Mouse (Mus musculus) CH12F3 (cell line): ENCODE measurements around the gene Adamts2.

Experiments used
- in situ Hi-C: fragments of 300-500 bp; cut with MboI; formaldehyde crosslinking; loops from 2 replicates; pipeline ENCODE4 v1.14.3; 2020; ENCODE audit warnings: low sequenced_read_pairs

Adamts2 gene

GRCm38 (mm10) chr11:50622238-50622726 lies 20.4 kb downstream of the Adamts2 start:
- in situ Hi-C loops = no loop called here

- in situ Hi-C loops = no loop called here
These were observed 21.9 kb downstream of the Adamts2 start for GRCm38 (mm10) chr11:50623806-50624205.

DNA sequence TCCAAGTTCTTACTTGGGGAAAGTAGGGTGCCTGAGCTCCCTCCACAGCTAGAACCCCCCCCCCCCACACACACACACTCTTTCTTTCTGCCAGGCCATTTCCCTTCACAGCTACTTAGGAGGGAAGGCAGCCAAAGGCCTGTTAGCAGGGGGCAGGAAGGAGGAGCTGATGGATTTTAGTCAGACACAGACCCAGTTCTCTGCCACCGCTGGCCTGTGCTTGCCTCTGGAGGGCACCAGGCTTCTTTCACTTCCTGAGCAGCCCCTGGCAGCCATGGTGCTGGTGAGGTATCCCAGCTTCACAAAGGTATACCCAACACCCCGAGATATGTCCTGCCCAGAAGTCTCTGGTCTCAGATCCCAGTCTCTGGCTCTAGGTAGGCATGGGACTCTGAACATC lies 22.4 kb downstream of the Adamts2 start:
- in situ Hi-C loops = no loop called here

- in situ Hi-C loops = no loop called here
These were observed 22.8 kb downstream of the Adamts2 start for GRCm38 (mm10) chr11:50624720-50625119.

GRCm38 (mm10) chr11:50628915-50629314 lies 27.0 kb downstream of the Adamts2 start:
- in situ Hi-C loops = no loop called here

- in situ Hi-C loops = no loop called here
These were observed 28.6 kb downstream of the Adamts2 start for GRCm38 (mm10) chr11:50630462-50630861.

DNA sequence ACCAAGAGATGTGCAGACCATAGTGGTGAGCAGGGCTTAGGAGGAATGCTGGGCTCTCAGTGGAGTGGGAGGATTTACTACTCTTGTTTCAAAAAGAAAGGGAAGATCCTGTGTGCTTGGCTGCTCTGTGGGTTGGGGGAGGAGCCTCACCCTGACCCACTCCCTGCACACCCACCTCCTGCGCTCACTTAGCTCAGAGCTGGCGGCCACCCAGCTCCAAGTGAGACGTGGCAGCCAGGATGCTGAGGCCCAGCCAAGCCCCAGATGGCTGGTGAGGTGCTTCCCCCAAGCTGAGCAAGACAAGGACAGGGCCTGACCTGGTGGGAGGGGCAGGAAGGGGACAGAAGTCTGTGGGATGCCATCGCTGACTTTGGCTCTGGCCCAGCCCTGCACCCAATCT lies 30.4 kb downstream of the Adamts2 start:
- in situ Hi-C loops = no loop called here

DNA sequence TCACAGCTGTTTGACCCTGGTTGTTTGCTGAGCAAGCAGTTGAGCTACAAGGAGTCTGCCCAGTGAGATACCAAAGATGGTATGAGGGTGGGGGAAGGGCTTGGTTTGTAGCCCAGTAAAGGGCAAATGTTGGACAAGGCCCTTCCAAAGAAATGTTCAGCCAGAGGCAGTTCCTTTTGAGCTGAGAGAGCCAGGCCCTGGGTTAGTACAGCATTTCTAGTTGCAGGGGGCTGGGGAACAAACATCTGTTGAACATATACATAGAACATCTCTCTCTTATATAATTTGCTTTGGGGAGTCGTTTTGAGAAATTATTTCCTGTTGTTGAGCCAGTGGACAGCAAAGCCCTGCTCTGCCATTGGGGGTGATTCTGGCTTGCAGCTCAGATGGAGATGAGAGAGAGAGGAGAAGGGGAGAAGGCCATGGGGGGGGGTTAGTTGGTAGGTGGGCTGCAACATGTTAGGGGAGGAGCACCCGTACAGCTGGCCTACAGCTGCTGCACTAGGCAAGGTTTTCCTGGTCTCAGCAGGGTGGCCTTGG lies 33.2 kb downstream of the Adamts2 start:
- in situ Hi-C loops = no loop called here

DNA sequence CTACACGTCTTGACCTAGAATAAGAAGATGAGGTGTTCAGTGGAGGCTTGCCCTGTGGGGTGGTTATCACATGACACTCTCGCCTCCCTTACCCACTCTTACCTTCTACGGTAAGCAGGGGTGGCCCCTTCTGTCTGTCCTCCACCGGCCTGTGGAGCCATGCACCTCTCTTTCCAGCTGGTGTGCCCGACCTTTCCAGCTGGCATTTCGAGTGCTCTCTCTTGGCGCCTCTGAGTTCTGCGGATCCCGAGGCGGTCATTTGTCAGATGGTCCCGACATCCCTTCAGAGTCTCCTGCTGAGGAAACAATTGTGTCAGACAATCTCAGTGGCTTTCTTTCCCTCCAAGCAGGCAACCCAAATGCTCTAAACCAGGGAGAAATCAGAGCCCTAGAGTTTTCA lies 35.1 kb downstream of the Adamts2 start:
- in situ Hi-C loops = no loop called here

DNA sequence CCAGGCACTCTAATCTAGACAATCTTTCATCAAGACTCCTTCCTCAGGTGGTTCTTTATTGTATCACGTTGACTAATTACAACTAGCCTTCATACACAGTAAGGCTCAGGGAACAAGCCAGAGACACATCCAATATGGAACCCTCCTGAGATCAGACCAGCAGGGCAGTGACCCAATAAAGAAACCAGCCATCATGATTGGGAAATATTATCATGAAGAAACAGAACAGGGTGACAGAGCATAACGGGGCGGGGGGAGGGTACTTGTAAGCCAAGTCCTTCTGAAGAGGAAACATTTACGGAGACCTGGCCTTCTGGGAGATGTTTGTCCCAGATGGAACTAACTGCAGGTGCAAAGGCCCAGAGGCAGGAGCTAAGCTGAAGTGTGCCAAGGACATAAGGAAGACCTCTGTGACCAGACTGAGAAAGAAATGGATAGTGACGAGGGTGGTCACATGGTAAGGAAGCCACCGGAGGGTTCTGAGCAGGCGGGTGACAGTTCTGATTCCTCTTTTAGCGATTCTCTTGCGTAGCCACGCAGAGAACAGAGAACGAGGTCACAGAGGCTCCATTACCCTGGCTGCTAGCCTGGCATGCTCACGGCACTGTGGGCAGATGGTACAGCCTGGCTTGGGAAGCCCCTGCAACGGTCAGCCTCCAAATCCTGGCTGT lies 36.4 kb downstream of the Adamts2 start:
- in situ Hi-C loops = no loop called here

GRCm38 (mm10) chr11:50638868-50639220 lies 37.0 kb downstream of the Adamts2 start:
- in situ Hi-C loops = no loop called here

GRCm38 (mm10) chr11:50642583-50642982 lies 40.7 kb downstream of the Adamts2 start:
- in situ Hi-C loops = no loop called here

DNA sequence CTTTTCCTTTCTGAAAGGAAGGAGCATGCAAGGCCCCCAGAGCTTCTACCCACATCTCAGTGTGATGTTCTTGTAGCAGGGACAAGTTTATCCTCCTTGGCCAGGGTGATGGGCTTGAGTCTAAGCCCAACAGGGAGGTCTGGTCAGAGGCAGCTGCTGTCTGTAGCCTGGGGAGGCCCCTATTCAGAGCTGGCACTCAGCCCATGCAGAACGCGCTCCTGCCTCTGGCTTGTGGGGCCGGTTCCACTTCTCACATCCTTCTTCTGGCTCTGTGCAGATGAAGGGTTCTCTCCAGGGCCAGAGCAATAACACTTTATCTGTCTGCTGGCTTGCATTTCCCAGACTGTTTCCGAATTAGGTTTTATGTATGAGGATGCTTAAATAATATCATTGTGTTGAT lies 44.3 kb downstream of the Adamts2 start:
- in situ Hi-C loops = no loop called here

- in situ Hi-C loops = no loop called here
These were observed 46.4 kb downstream of the Adamts2 start for GRCm38 (mm10) chr11:50648143-50648807.

DNA sequence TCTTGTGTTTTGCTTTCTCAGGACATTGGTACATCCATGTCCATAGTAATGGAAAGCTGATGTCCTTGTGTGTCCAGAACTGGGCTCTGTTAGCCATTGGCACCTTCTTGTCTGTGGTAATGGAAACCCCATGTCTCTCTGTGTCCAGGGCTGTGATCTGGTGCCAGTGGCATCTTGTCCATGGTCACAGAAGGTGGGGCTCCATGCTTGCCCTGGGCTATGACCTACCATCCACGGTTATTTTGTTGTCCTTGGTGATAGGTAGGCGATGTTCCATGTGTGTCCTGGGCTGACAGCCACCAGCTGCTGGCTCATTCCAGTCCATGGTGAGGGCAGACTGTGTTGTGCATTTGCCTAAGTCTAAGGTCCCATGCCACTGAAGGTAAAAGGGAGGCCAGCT lies 48.2 kb downstream of the Adamts2 start:
- in situ Hi-C loops = no loop called here

- in situ Hi-C loops = no loop called here
These were observed 52.0 kb downstream of the Adamts2 start for GRCm38 (mm10) chr11:50653746-50654431.

DNA sequence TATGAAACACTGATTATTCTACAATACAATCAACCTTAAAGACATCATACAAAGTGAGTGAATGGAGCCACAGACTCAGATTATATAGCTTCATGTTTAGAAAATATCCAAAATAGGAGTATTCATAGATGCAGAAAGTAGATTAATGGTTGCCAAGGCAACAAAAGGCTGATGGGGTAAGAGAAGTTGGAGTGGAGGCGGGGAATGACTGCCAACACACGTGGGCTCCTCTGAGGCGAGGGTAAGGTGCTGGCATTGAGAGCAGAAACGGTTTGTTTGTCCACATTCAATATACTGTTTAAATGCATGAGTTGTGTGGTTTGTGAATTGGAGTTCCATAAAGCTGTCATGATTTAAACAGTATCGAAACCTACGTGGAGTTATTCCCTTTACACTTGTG lies 56.9 kb downstream of the Adamts2 start:
- in situ Hi-C loops = no loop called here

GRCm38 (mm10) chr11:50662176-50662575 lies 60.3 kb downstream of the Adamts2 start:
- in situ Hi-C loops = no loop called here

DNA sequence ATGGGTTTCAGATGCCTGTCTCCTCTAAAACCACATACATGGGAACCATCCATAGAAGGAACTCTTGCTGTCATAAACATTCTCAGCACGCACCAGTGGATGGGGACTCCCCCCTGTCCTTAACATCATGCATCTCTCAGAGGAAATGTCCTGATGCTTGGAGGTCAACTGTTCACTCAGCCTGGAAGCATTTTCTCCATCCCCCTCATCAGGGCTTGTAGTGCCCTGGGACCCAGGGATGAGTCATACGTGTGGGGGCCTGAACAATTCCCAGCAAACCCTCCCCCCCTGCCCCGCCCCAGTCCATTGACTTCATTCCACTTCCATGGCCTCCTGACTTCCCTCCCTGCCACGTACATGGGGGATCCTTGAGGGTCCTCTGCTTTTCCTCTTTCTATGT lies 62.9 kb downstream of the Adamts2 start:
- in situ Hi-C loops = no loop called here

GRCm38 (mm10) chr11:50669542-50670362 lies 67.9 kb downstream of the Adamts2 start:
- in situ Hi-C loops = no loop called here

DNA sequence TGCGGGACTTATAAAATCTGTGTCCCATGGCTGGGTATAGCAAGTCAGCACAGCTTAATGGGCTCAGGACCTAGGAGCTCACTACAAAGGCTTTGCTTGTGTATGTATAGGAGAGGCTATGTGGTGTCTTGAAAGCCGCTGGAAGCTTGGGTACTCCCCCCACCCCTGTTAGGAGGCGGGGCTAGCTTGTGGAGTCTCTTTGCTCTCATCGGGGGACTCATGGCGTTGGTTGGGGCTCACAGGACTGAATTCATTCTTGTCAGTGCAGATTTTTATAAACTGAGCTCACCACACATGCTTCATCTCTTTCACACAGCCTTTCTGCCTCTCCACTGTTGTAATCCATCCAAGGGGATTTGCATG lies 68.5 kb downstream of the Adamts2 start:
- in situ Hi-C loops = no loop called here
